Mouse (Mus musculus) stomach, embryonic 16.5 days (tissue): ENCODE data around the gene Frmd6. TPM values are rescaled to one million over a fixed set of nuclear protein-coding genes. Genes with fewer than 3 reads are reported as not detected.

Source experiments
- ATAC-seq: fragments of 200-750 bp; cut with Nextera tagmentation; 2 replicates; pipeline ENCODE4 v1.8.0; 2017; ENCODE audit warnings: moderate number of reproducible peaks, moderate TSS enrichment; ENCODE audit not compliant: insufficient read depth, low FRiP score
- H3K27ac ChIP-seq: fragments of 300-500 bp; sonication (generic); 2 replicates; pipeline ENCODE4 v1.5.1; 2014; ENCODE audit warnings: low read length
- H3K27me3 ChIP-seq: fragments of 300-500 bp; sonication (generic); 2 replicates; pipeline ENCODE4 v1.6.1; 2014; ENCODE audit warnings: low read length, control low read depth, mixed read lengths; ENCODE audit not compliant: control insufficient read depth, insufficient read depth
- H3K36me3 ChIP-seq: fragments of 300-500 bp; sonication (generic); 2 replicates; pipeline ENCODE4 v1.6.1; 2014; ENCODE audit warnings: low read length; ENCODE audit not compliant: control insufficient read depth, insufficient read depth
- H3K4me1 ChIP-seq: fragments of 300-500 bp; sonication (generic); 2 replicates; pipeline ENCODE4 v1.6.1; 2014; ENCODE audit warnings: low read length, control low read depth, mixed read lengths; ENCODE audit not compliant: control insufficient read depth, insufficient read depth
- H3K4me2 ChIP-seq: fragments of 300-500 bp; sonication (generic); 2 replicates; pipeline ENCODE4 v1.6.1; 2014; ENCODE audit warnings: low read depth, low read length, mixed read lengths
- H3K4me3 ChIP-seq: fragments of 300-500 bp; sonication (generic); replicated peaks from 2 replicates; pipeline ENCODE4 v1.5.1; 2014; ENCODE audit warnings: mild to moderate bottlenecking, low read length
- H3K9ac ChIP-seq: fragments of 300-500 bp; sonication (generic); 2 replicates; pipeline ENCODE4 v1.6.1; 2014; ENCODE audit warnings: low read length
- H3K9me3 ChIP-seq: fragments of 300-500 bp; sonication (generic); replicated peaks from 2 replicates; pipeline ENCODE4 v1.6.1; 2016; ENCODE audit warnings: low read length, control low read depth; ENCODE audit not compliant: control insufficient read depth
- WGBS: fragments of 180-500 bp; shearing (Covaris S2); extraction: QIAGEN DNeasy Blood & Tissue Kit; methylation state at CpG from one replicate; pipeline ENCODE4 v1.1.7; 2014; 5-methylcytosine and 5-hydroxymethylcytosine counted together
- polyA plus RNA-seq: library from polyadenylated mRNA; unstranded; fragments of >200 nt; fragmentation: Nextera tagmentation; extraction: Ambion mirVana; gene quantifications from 2 replicates; pipeline ENCODE4 v1.2.1, GENCODE M21; 2015

Gene Frmd6
- polyA plus RNA-seq, 1 experiment from 2014 or later: 35.9 TPM

DNA sequence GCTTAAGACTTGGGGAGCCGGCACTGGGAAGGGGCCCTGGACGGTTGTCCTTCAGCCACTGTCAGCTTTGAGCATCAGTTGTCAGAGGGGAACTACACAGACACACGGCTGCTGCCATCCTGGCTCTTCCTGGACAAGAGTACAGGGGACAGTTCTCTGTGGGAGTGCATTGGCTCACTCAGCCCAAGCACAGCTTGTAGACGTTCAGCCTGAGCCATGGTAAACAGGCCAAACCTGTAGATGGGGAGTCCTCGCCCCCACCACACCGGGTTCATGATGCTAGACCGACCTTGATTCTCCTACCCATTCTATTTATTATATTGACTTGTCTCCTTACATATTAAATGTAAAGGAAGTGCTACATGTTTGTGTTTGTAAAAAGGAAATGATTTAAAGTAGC, 70.0 kb downstream of the Frmd6 start:
- no peak for ATAC-seq

DNA sequence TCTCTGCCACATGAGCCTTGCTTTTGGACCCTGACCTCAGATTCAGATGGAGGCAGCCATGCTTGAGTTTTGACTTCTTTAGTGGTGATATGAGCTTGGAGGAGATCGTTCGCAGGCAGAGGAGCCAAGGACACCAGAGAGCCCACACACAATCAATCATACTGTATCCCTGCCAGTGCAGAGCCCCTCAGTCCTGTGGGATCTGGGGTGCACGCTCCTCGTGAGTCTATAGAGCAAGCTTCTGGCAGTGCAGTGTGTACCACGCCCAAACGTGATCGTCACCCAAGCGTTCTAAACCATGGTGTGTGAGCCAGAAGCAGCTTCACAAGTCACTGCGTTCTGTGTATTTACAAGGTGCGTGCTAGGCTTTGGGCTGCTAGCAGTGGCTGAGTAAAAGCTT, 70.8 kb downstream of the Frmd6 start:
- Histone ChIP-seq H3K4me2 (no peak overlapping the region), H3K27ac (peak overlapping the region; percentile 32; the same call in 1 of the 2 replicates), H3K4me1 (no peaks in the 10 kb centered on the region), H3K27me3 (no peaks in the 10 kb centered on the region), H3K9ac (no peak overlapping the region), H3K4me3 (no peak overlapping the region), H3K36me3 (0 out of 2 replicates have a peak, but pooled peaks cover 13% of the 10 kb centered on the region), H3K9me3 (no peaks in the 10 kb centered on the region)
- 73% methylated on average over 10 of the region's 10 CpGs for WGBS
- ATAC-seq: peak; percentile 44; the same call in 1 of the 2 replicates

More for the DNA sequence above, 70.0 kb downstream of the Frmd6 start:
- Histone ChIP-seq H3K36me3 (0 out of 2 replicates have a peak, but pooled peaks cover 13% of the 10 kb centered on the region), H3K9ac (no peak overlapping the region), H3K9me3 (no peaks in the 10 kb centered on the region), H3K4me2 (no peak overlapping the region), H3K4me1 (no peaks in the 10 kb centered on the region), H3K4me3 (no peak overlapping the region), H3K27ac (no peak overlapping the region), H3K27me3 (no peaks in the 10 kb centered on the region)
- WGBS: 85% methylated on average over 7 of the region's 7 CpGs

- Histone ChIP-seq H3K4me3 (no peak overlapping the region), H3K4me1 (no peaks in the 10 kb centered on the region), H3K36me3 (0 out of 2 replicates have a peak, but pooled peaks cover 12% of the 10 kb centered on the region), H3K27me3 (no peaks in the 10 kb centered on the region), H3K27ac (no peak overlapping the region), H3K9ac (no peak overlapping the region), H3K4me2 (no peak overlapping the region), H3K9me3 (no peaks in the 10 kb centered on the region)
- 80% methylated on average over 8 of the region's 8 CpGs for WGBS
- no peak for ATAC-seq
These were observed 72.1 kb downstream of the Frmd6 start for GRCm38 (mm10) chr12:70897434-70897833.

DNA sequence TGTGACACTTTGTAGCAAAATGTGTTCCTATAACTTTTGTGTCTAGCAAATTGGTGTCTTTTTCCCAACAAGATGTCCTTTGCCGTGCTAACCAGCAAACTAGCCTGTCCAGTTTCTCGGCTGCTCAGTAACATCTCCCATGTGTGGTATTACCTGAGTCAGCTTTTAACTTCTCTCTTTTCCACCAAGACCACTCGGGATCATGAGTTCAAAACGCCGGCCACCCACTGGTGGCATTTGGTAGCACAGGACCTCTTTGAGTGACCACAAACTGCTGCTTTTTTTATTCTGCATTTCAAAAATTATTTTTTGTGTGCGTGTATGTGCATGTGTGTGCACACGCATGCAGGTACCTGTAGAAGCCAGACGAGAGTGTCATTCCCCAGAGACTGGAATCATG, 73.1 kb downstream of the Frmd6 start:
- Histone ChIP-seq H3K4me3 (no peak overlapping the region), H3K9me3 (no peaks in the 10 kb centered on the region), H3K9ac (no peak overlapping the region), H3K4me2 (no peak overlapping the region), H3K4me1 (no peaks in the 10 kb centered on the region), H3K27me3 (no peaks in the 10 kb centered on the region), H3K36me3 (0 out of 2 replicates have a peak, but pooled peaks cover 16% of the 10 kb centered on the region), H3K27ac (no peak overlapping the region)
- ATAC-seq: no peak
- 84% methylated on average over 8 of the region's 8 CpGs for WGBS

DNA sequence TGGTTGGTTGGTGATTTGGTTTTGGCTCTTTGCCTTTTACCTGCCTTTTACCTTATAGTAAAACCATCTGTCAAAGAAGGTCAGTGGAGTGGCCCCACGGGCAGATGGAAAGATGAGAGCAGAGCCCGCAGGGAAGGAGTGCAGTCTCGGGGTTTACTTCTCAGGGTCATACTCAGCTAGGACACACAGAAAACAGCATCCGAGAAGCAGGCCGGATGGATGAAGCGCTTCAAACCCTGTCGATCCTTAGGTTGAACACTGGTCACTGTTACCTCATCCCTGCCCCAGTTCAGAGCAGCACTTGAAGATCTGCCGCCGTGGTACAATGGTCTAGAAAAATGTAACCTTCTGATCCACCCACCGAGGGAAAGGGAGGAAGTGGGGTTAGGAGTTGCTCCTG, 79.2 kb downstream of the Frmd6 start:
- Histone ChIP-seq H3K27me3 (no peaks in the 10 kb centered on the region), H3K36me3 (0 out of 2 replicates have a peak, but pooled peaks cover 7% of the 10 kb centered on the region), H3K27ac (no peak overlapping the region), H3K9me3 (0 out of 2 replicates have a peak, but pooled peaks cover 4% of the 10 kb centered on the region), H3K4me2 (no peak overlapping the region), H3K9ac (no peak overlapping the region), H3K4me3 (no peak overlapping the region), H3K4me1 (peaks cover 5% of the 10 kb centered on the region; the same call in 1 of the 2 replicates)
- WGBS: 88% methylated on average over 10 of the region's 10 CpGs
- no peak for ATAC-seq

- Histone ChIP-seq H3K27me3 (no peaks in the 10 kb centered on the region), H3K4me3 (no peak overlapping the region), H3K4me1 (peaks cover 8% of the 10 kb centered on the region), H3K9me3 (0 out of 2 replicates have a peak, but pooled peaks cover 4% of the 10 kb centered on the region), H3K27ac (peak overlapping the region; percentile 83), H3K4me2 (no peak overlapping the region), H3K9ac (no peak overlapping the region), H3K36me3 (0 out of 2 replicates have a peak, but pooled peaks cover 7% of the 10 kb centered on the region)
- WGBS: 58% methylated on average over 9 of the region's 9 CpGs
- ATAC-seq: no peak
These were observed 81.6 kb downstream of the Frmd6 start for GRCm38 (mm10) chr12:70906867-70907266.

DNA sequence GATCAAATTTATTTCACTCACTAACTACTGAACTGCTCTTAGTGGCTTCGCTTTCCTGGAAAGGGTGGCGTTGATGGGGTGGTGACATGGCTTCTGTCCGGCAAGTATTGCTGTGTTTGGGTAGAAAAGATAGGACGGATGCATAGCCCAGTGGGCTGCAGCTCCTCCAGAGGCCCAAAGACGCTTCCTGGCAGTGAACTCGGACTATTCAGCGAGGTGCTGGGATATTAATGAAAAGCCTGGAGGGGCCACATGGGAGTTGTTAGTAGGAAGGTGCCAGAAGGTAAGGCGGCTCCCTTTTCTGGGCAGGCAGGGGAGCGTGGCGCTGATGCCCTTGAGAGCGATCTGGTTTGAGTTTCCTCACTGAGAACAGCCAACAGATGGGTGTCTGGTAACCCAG, 82.3 kb downstream of the Frmd6 start:
- Histone ChIP-seq H3K9ac (peak overlapping the region; percentile 29; the same call in 1 of the 2 replicates), H3K4me2 (no peak overlapping the region)
- 79% methylated on average over 11 of the region's 11 CpGs for WGBS

GRCm38 (mm10) chr12:70908076-70908475, 82.8 kb downstream of the Frmd6 start:
- 0 out of 2 replicates have a peak overlapping the region, but pooled peaks have one; percentile 29 for H3K9ac ChIP-seq
- no peaks in the 10 kb centered on the region for H3K27me3 ChIP-seq
- H3K4me2 ChIP-seq: no peak overlapping the region
- peak overlapping the region; percentile 83 for H3K27ac ChIP-seq
- no peaks in the 10 kb centered on the region for H3K36me3 ChIP-seq
- 0 out of 2 replicates have a peak, but pooled peaks cover 4% of the 10 kb centered on the region for H3K9me3 ChIP-seq
- H3K4me3 ChIP-seq: no peak overlapping the region
- ATAC-seq: no peak
- peaks cover 8% of the 10 kb centered on the region for H3K4me1 ChIP-seq
- 75% methylated on average over 4 of the region's 4 CpGs for WGBS

More for the DNA sequence above, 82.3 kb downstream of the Frmd6 start:
- Histone ChIP-seq H3K4me3 (no peak overlapping the region), H3K36me3 (0 out of 2 replicates have a peak, but pooled peaks cover 2% of the 10 kb centered on the region), H3K4me1 (peaks cover 8% of the 10 kb centered on the region), H3K9me3 (0 out of 2 replicates have a peak, but pooled peaks cover 4% of the 10 kb centered on the region), H3K27me3 (no peaks in the 10 kb centered on the region), H3K27ac (peak overlapping the region; percentile 83)
- no peak for ATAC-seq

DNA sequence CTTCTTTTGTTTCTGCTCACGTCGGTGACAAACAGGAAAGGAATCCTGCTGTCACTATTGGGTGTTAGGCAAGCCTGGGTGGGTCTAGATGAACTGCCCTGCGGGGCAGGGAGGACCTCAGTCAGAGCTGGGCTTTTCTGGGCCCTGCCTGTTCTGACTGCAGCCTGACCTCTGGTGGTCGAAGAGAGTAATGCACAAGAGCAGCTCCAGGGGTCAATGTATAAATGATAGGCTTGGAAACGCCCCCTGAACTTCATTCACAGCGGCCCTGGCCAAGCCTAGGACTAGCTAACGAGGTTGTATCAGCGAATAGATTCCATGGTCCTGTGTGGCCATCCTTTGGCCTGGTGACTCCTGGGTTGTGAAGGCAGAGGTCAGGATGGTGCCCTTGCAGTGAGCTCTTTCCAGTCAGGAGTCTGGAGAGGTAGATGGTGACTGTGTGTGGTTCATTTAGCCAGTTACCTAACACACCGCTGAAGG, 85.0 kb downstream of the Frmd6 start:
- Histone ChIP-seq H3K4me2 (no peak overlapping the region), H3K36me3 (no peaks in the 10 kb centered on the region), H3K27ac (no peak overlapping the region), H3K9me3 (0 out of 2 replicates have a peak, but pooled peaks cover 4% of the 10 kb centered on the region), H3K9ac (peak overlapping the region; percentile 51; the same call in 1 of the 2 replicates), H3K4me1 (peaks cover 8% of the 10 kb centered on the region), H3K27me3 (no peaks in the 10 kb centered on the region), H3K4me3 (no peak overlapping the region)
- 12% methylated on average over 9 of the region's 9 CpGs for WGBS
- ATAC-seq: peak; percentile 65; the same call in 1 of the 2 replicates
